ENCODE assay signal across 12 mouse cellular contexts in genomic region chr8:94778036-94778435, GRCm38 (mm10). TPM values are rescaled to one million over a fixed set of nuclear protein-coding genes. Genes with fewer than 3 reads are reported as not detected.
DNase-seq lines count a peak whose midpoint lies in the region; ATAC-seq and TF ChIP-seq lines count a peak whose summit lies in the region.
"Had no signal": no experiment of that assay in that cellular context is flagged by ENCODE, and none has a peak within 500 bp of the region (broad histone marks: within the 10 kb centered on the region; RNA-seq: fewer than 3 reads in every experiment).

No protein-coding gene starts in this region.

- no peak overlapping the region for H3K27ac ChIP-seq in forebrain, embryonic 14.5 days (ENCODE audit: low read depth, low read length)
- no peak overlapping the region for H3K27ac ChIP-seq in forebrain, embryonic 11.5 days (ENCODE audit: low read depth, low read length)
- H3K27ac ChIP-seq in left cerebral cortex, adult 2 months = peak overlapping the region; percentile 51; the same call in 1 of the 2 replicates
- H3K27ac ChIP-seq in embryonic facial prominence, embryonic 10.5 days (replicated peaks) = peak overlapping the region; percentile 2
- 0 out of 2 replicates have a peak overlapping the region, but pooled peaks have one; percentile 18 for H3K27ac ChIP-seq in limb, embryonic 12.5 days
- H3K27ac ChIP-seq in liver, embryonic 12.5 days = no peak overlapping the region
- H3K27ac ChIP-seq: neural tube, embryonic 15.5 days had no signal

- peaks cover 12% of the 10 kb centered on the region for H3K4me1 ChIP-seq in forebrain, embryonic 14.5 days (ENCODE audit: control insufficient read depth, insufficient read depth, low read length)
- H3K4me1 ChIP-seq in forebrain, embryonic 11.5 days (replicated peaks; ENCODE audit: control insufficient read depth, insufficient read depth, low read length) = peaks cover 10% of the 10 kb centered on the region
- H3K4me1 ChIP-seq in embryonic facial prominence, embryonic 10.5 days = peaks cover 44% of the 10 kb centered on the region
- peaks cover 35% of the 10 kb centered on the region for H3K4me1 ChIP-seq in limb, embryonic 12.5 days (replicated peaks)
- peaks cover 49% of the 10 kb centered on the region for H3K4me1 ChIP-seq in liver, embryonic 12.5 days

- no peak overlapping the region for H3K9ac ChIP-seq in forebrain, embryonic 14.5 days (ENCODE audit: low read length)
- H3K9ac ChIP-seq in forebrain, embryonic 11.5 days (ENCODE audit: low read length) = no peak overlapping the region
- no peak overlapping the region for H3K9ac ChIP-seq in limb, embryonic 12.5 days (replicated peaks)
- no peak overlapping the region for H3K9ac ChIP-seq in liver, embryonic 12.5 days
- H3K9ac ChIP-seq: neural tube, embryonic 15.5 days had no signal

- H3K4me3 ChIP-seq in forebrain, embryonic 14.5 days (ENCODE audit: low read depth, low read length) = no peak overlapping the region
- no peak overlapping the region for H3K4me3 ChIP-seq in forebrain, embryonic 11.5 days (ENCODE audit: low read depth, low read length)
- H3K4me3 ChIP-seq in left cerebral cortex, adult 2 months = peak overlapping the region; percentile 13; the same call in 1 of the 2 replicates
- H3K4me3 ChIP-seq in embryonic facial prominence, embryonic 10.5 days = no peak overlapping the region
- no peak overlapping the region for H3K4me3 ChIP-seq in limb, embryonic 12.5 days (replicated peaks)
- no peak overlapping the region for H3K4me3 ChIP-seq in liver, embryonic 12.5 days
- H3K4me3 ChIP-seq: neural tube, embryonic 15.5 days had no signal

- no peaks in the 10 kb centered on the region for H3K27me3 ChIP-seq in forebrain, embryonic 14.5 days (replicated peaks; ENCODE audit: control insufficient read depth, insufficient read depth, low read length)
- H3K27me3 ChIP-seq in forebrain, embryonic 11.5 days (ENCODE audit: control insufficient read depth, insufficient read depth, low read length) = no peaks in the 10 kb centered on the region; the same call in 1 of the 2 replicates
- H3K27me3 ChIP-seq in embryonic facial prominence, embryonic 10.5 days (replicated peaks; ENCODE audit: low read depth, poor library complexity, severe bottlenecking) = peaks cover 33% of the 10 kb centered on the region
- peaks cover 26% of the 10 kb centered on the region for H3K27me3 ChIP-seq in limb, embryonic 12.5 days
- peaks cover 50% of the 10 kb centered on the region for H3K27me3 ChIP-seq in liver, embryonic 12.5 days (replicated peaks)
- H3K27me3 ChIP-seq: neural tube, embryonic 15.5 days had no signal

- no peak for TF ChIP-seq CTCF in left cerebral cortex, adult 2 months (IDR thresholded peaks at IDR 0.05)

- H3K9me3 ChIP-seq in forebrain, embryonic 14.5 days (replicated peaks; ENCODE audit: control insufficient read depth, low read length) = no peaks in the 10 kb centered on the region
- no peaks in the 10 kb centered on the region for H3K9me3 ChIP-seq in forebrain, embryonic 11.5 days (ENCODE audit: control insufficient read depth, low read length)
- no peaks in the 10 kb centered on the region for H3K9me3 ChIP-seq in embryonic facial prominence, embryonic 10.5 days
- H3K9me3 ChIP-seq in limb, embryonic 12.5 days = no peaks in the 10 kb centered on the region
- H3K9me3 ChIP-seq in liver, embryonic 12.5 days (replicated peaks) = no peaks in the 10 kb centered on the region
- H3K9me3 ChIP-seq: neural tube, embryonic 15.5 days had no signal

- intact Hi-C loops in left cerebral cortex, adult 2 months (cut with DNase I) = no loop called here

- WGBS in forebrain, embryonic 14.5 days = 65% methylated on average over 10 of the region's 10 CpGs
- WGBS in forebrain, embryonic 11.5 days = 81% methylated on average over 10 of the region's 10 CpGs
- 67% methylated on average over 10 of the region's 10 CpGs for WGBS in embryonic facial prominence, embryonic 10.5 days
- 78% methylated on average over 10 of the region's 10 CpGs for WGBS in limb, embryonic 12.5 days
- WGBS in liver, embryonic 12.5 days (ENCODE audit: insufficient replicate concordance) = 49% methylated on average over 10 of the region's 10 CpGs

- ATAC-seq in forebrain, embryonic 14.5 days = no peak
- no peak for ATAC-seq in forebrain, embryonic 11.5 days (replicated peaks; ENCODE audit: low FRiP score)
- ATAC-seq in limb, embryonic 12.5 days (ENCODE audit: insufficient number of reproducible peaks, insufficient read depth, low FRiP score, low TSS enrichment, low read depth) = no peak
- ATAC-seq in liver, embryonic 12.5 days = no peak

- no peak overlapping the region for H3K4me2 ChIP-seq in forebrain, embryonic 14.5 days (ENCODE audit: low read length)
- no peak overlapping the region for H3K4me2 ChIP-seq in forebrain, embryonic 11.5 days (ENCODE audit: low read depth, low read length, severe bottlenecking)
- H3K4me2 ChIP-seq in limb, embryonic 12.5 days = no peak overlapping the region
- H3K4me2 ChIP-seq in liver, embryonic 12.5 days = no peak overlapping the region
- H3K4me2 ChIP-seq: neural tube, embryonic 15.5 days had no signal

- H3K36me3 ChIP-seq in forebrain, embryonic 14.5 days (ENCODE audit: control insufficient read depth, insufficient read depth, low read length) = no peaks in the 10 kb centered on the region
- H3K36me3 ChIP-seq in forebrain, embryonic 11.5 days (ENCODE audit: control insufficient read depth, insufficient read depth, low read length) = no peaks in the 10 kb centered on the region
- no peaks in the 10 kb centered on the region for H3K36me3 ChIP-seq in embryonic facial prominence, embryonic 10.5 days (replicated peaks)
- H3K36me3 ChIP-seq in limb, embryonic 12.5 days = no peaks in the 10 kb centered on the region
- H3K36me3 ChIP-seq in liver, embryonic 12.5 days = no peaks in the 10 kb centered on the region
- H3K36me3 ChIP-seq: neural tube, embryonic 15.5 days had no signal

- peak; percentile 22 for DNase-seq in forebrain, embryonic 14.5 days (ENCODE audit: low spot score)
- DNase-seq in forebrain, embryonic 11.5 days (ENCODE audit: low spot score) = no peak
- no peak for DNase-seq in left cerebral cortex, adult 2 months (ENCODE audit: extremely low spot score in 1 of 2, low spot score in 2 of 2)
- DNase-seq in left cerebral cortex, adult 8-10 months (ENCODE audit: low spot score in 2 of 2) = no peak
- no peak for DNase-seq in embryonic facial prominence, embryonic 10.5 days (ENCODE audit: low spot score)
- no peak for DNase-seq in frontal cortex, postnatal 36 days (ENCODE audit: low spot score in 2 of 2)
- DNase-seq: spleen, adult 18-20 months had no signal

RNA-seq across cellular contexts. Expression of gene Cx3cl1, which starts 6.2 kb away (rescaled TPM):
- 11.2 and 18.4 TPM in 2 replicates for polyA plus RNA-seq in forebrain, embryonic 14.5 days (2014; fragmentation: Nextera tagmentation; extraction: Ambion mirVana)
- polyA plus RNA-seq in forebrain, embryonic 11.5 days (2014; fragmentation: Nextera tagmentation; extraction: Ambion mirVana) = 8.8 and 9.4 TPM in 2 replicates
- total RNA-seq in left cerebral cortex, adult 2 months (2021) = 100 to 1,000 TPM; 658 to 661 TPM
- total RNA-seq in left cerebral cortex, adult 8-10 months (2022) = 100 to 1,000 TPM; 417 to 480 (median 456) TPM
- 4.5 and 5.5 TPM in 2 replicates for polyA plus RNA-seq in embryonic facial prominence, embryonic 10.5 days (2016; fragmentation: Nextera tagmentation; extraction: Ambion mirVana)
- 5.3 and 7.5 TPM in 2 replicates for polyA plus RNA-seq in limb, embryonic 12.5 days (2016; fragmentation: Nextera tagmentation; extraction: Ambion mirVana)
- polyA plus RNA-seq in liver, embryonic 12.5 days (2016; fragmentation: Nextera tagmentation; extraction: Ambion mirVana) = 0.45 and 0.49 TPM in 2 replicates
- total RNA-seq: common myeloid progenitor, adult 5-6 weeks had no signal

RNA-seq across cellular contexts. Expression of gene Ccl17, which starts 32.2 kb away (rescaled TPM):
- 0.63 TPM in 1 of 2 replicates, not detected in the other for polyA plus RNA-seq in forebrain, embryonic 14.5 days (2014; fragmentation: Nextera tagmentation; extraction: Ambion mirVana)
- not detected in 2 replicates for polyA plus RNA-seq in forebrain, embryonic 11.5 days (2014; fragmentation: Nextera tagmentation; extraction: Ambion mirVana)
- total RNA-seq in left cerebral cortex, adult 2 months (2021) = 1 to 10 TPM; 4.6 to 7.9 TPM
- 10 to 100 TPM in 1 of 4 experiments, 1 to 10 TPM in 3; 8.3 to 13.8 (median 9.6) TPM for total RNA-seq in left cerebral cortex, adult 8-10 months (2022)
- polyA plus RNA-seq in embryonic facial prominence, embryonic 10.5 days (2016; fragmentation: Nextera tagmentation; extraction: Ambion mirVana) = not detected in 2 replicates
- polyA plus RNA-seq in limb, embryonic 12.5 days (2016; fragmentation: Nextera tagmentation; extraction: Ambion mirVana) = not detected in 2 replicates
- polyA plus RNA-seq in liver, embryonic 12.5 days (2016; fragmentation: Nextera tagmentation; extraction: Ambion mirVana) = 0.36 TPM in 1 of 2 replicates, not detected in the other
- polyA plus RNA-seq: liver, embryonic 16.5 days had no signal

RNA-seq across cellular contexts. Expression of gene Ccl22, which starts 32.6 kb away (rescaled TPM):
- polyA plus RNA-seq in forebrain, embryonic 14.5 days (2014; fragmentation: Nextera tagmentation; extraction: Ambion mirVana) = not detected in 2 replicates
- polyA plus RNA-seq in forebrain, embryonic 11.5 days (2014; fragmentation: Nextera tagmentation; extraction: Ambion mirVana) = not detected in 2 replicates
- under 1 TPM in 1 of 2 experiments, not detected in 1; 0.14 TPM for total RNA-seq in left cerebral cortex, adult 2 months (2021)
- under 1 TPM in 3 of 4 experiments, not detected in 1; 0.22 to 0.72 (median 0.39) TPM for total RNA-seq in left cerebral cortex, adult 8-10 months (2022)
- not detected in 2 replicates for polyA plus RNA-seq in embryonic facial prominence, embryonic 10.5 days (2016; fragmentation: Nextera tagmentation; extraction: Ambion mirVana)
- polyA plus RNA-seq in limb, embryonic 12.5 days (2016; fragmentation: Nextera tagmentation; extraction: Ambion mirVana) = not detected in 2 replicates
- polyA plus RNA-seq in liver, embryonic 12.5 days (2016; fragmentation: Nextera tagmentation; extraction: Ambion mirVana) = 0.07 and 0.23 TPM in 2 replicates
- total RNA-seq: common myeloid progenitor, adult 5-6 weeks had no signal
- polyA plus RNA-seq: neural tube, embryonic 15.5 days had no signal

Comparison
In these comparisons a context has a peak if more than half of its experiments do, and no peak if none do; other contexts are left out.
1. H3K27ac ChIP-seq: peak in left cerebral cortex, adult 2 months (single experiment), embryonic facial prominence, embryonic 10.5 days (single experiment) and limb, embryonic 12.5 days (single experiment); none in forebrain, embryonic 14.5 days (single experiment), forebrain, embryonic 11.5 days (single experiment) and liver, embryonic 12.5 days (single experiment).